Mouse (Mus musculus) forebrain, embryonic 15.5 days (tissue): ENCODE data around the gene Adgrl2. TPM values are rescaled to one million over a fixed set of nuclear protein-coding genes. Genes with fewer than 3 reads are reported as not detected.

Experiments used
- ATAC-seq: fragments of 200-750 bp; cut with Nextera tagmentation; replicated peaks from 2 replicates; pipeline ENCODE4 v1.8.0; 2017; ENCODE audit warnings: mild to moderate bottlenecking, moderate TSS enrichment, moderate library complexity
- H3K27ac ChIP-seq: fragments of 300-500 bp; sonication (generic); replicated peaks from 2 replicates; pipeline ENCODE4 v1.5.1; 2015; ENCODE audit warnings: mild to moderate bottlenecking, inconsistent platforms
- H3K27me3 ChIP-seq: fragments of 300-500 bp; sonication (generic); 2 replicates; pipeline ENCODE4 v1.6.1; 2015; ENCODE audit warnings: inconsistent platforms
- H3K36me3 ChIP-seq: fragments of 300-500 bp; sonication (generic); 2 replicates; pipeline ENCODE4 v1.6.1; 2015; ENCODE audit warnings: mild to moderate bottlenecking, inconsistent platforms
- H3K4me1 ChIP-seq: fragments of 300-500 bp; sonication (generic); 2 replicates; pipeline ENCODE4 v1.6.1; 2015; ENCODE audit warnings: inconsistent platforms
- H3K4me2 ChIP-seq: fragments of 300-500 bp; sonication (generic); replicated peaks from 2 replicates; pipeline ENCODE4 v1.6.1; 2015; ENCODE audit warnings: mild to moderate bottlenecking, inconsistent platforms
- H3K4me3 ChIP-seq: fragments of 300-500 bp; sonication (generic); 2 replicates; pipeline ENCODE4 v1.5.1; 2015; ENCODE audit warnings: mild to moderate bottlenecking, inconsistent platforms
- H3K9ac ChIP-seq: fragments of 300-500 bp; sonication (generic); replicated peaks from 2 replicates; pipeline ENCODE4 v1.6.1; 2015; ENCODE audit warnings: mild to moderate bottlenecking, inconsistent platforms
- H3K9me3 ChIP-seq: fragments of 300-500 bp; sonication (generic); 2 replicates; pipeline ENCODE4 v1.6.1; 2016; ENCODE audit warnings: inconsistent platforms
- WGBS: fragments of 180-500 bp; shearing (Covaris S2); methylation state at CpG from one replicate; pipeline ENCODE4 v1.1.7; 2015; ENCODE audit warnings: mixed read lengths; 5-methylcytosine and 5-hydroxymethylcytosine counted together
- polyA plus RNA-seq: library from polyadenylated mRNA; unstranded; fragments of >200 nt; fragmentation: Nextera tagmentation; extraction: Ambion mirVana; gene quantifications from 2 replicates; pipeline ENCODE4 v1.2.1, GENCODE M21; 2015

Gene Adgrl2
- polyA plus RNA-seq, 1 experiment from 2014 or later: 119 TPM

GRCm38 (mm10) chr3:148865234-148865633 lies 125.1 kb downstream of the Adgrl2 start:
- H3K27me3 ChIP-seq: no peaks in the 10 kb centered on the region
- H3K4me1 ChIP-seq: peaks cover 25% of the 10 kb centered on the region
- H3K4me3 ChIP-seq: no peak overlapping the region
- H3K9me3 ChIP-seq: no peaks in the 10 kb centered on the region
- ATAC-seq: peak; percentile 68
- no peak overlapping the region for H3K9ac ChIP-seq
- H3K36me3 ChIP-seq: no peaks in the 10 kb centered on the region
- H3K4me2 ChIP-seq: no peak overlapping the region
- whole genome bisulfite sequencing: 39% methylated on average over 7 of the region's 7 CpGs
- peak overlapping the region; percentile 40; the same call in 1 of the 2 replicates for H3K27ac ChIP-seq

- Histone ChIP-seq H3K4me2 (no peak overlapping the region), H3K4me3 (no peak overlapping the region), H3K36me3 (peaks cover 6% of the 10 kb centered on the region), H3K27me3 (no peaks in the 10 kb centered on the region), H3K9me3 (no peaks in the 10 kb centered on the region), H3K9ac (no peak overlapping the region), H3K27ac (no peak overlapping the region), H3K4me1 (peaks cover 19% of the 10 kb centered on the region)
- WGBS: 23% methylated on average over 7 of the region's 7 CpGs
- ATAC-seq: no peak
Observed at GRCm38 (mm10) chr3:148861860-148862259, 128.5 kb downstream of the Adgrl2 start.

GRCm38 (mm10) chr3:148854306-148854910 lies 135.9 kb downstream of the Adgrl2 start:
- Histone ChIP-seq H3K36me3 (peaks cover 23% of the 10 kb centered on the region), H3K4me1 (peaks cover 23% of the 10 kb centered on the region), H3K9ac (0 out of 2 replicates have a peak overlapping the region, but pooled peaks have one; percentile 16), H3K27ac (no peak overlapping the region), H3K4me3 (no peak overlapping the region), H3K27me3 (no peaks in the 10 kb centered on the region), H3K9me3 (no peaks in the 10 kb centered on the region), H3K4me2 (peak overlapping the region; percentile 29)
- ATAC-seq: 0 out of 2 replicates have a peak, but pooled peaks have one; percentile 49
- 13% methylated on average over 12 of the region's 12 CpGs for WGBS

GRCm38 (mm10) chr3:148853372-148853771 lies 137.0 kb downstream of the Adgrl2 start:
- Histone ChIP-seq H3K27me3 (no peaks in the 10 kb centered on the region), H3K4me3 (no peak overlapping the region), H3K27ac (no peak overlapping the region), H3K4me2 (no peak overlapping the region; the same call in 1 of the 2 replicates), H3K36me3 (peaks cover 18% of the 10 kb centered on the region; the same call in 1 of the 2 replicates), H3K4me1 (peaks cover 23% of the 10 kb centered on the region), H3K9me3 (no peaks in the 10 kb centered on the region), H3K9ac (no peak overlapping the region)
- ATAC-seq: no peak
- WGBS: 7% methylated on average over 8 of the region's 8 CpGs

GRCm38 (mm10) chr3:148852556-148852955 lies 137.8 kb downstream of the Adgrl2 start:
- peaks cover 21% of the 10 kb centered on the region; the same call in 1 of the 2 replicates for H3K36me3 ChIP-seq
- 58% methylated on average over 12 of the region's 12 CpGs for WGBS
- H3K9me3 ChIP-seq: no peaks in the 10 kb centered on the region
- H3K4me1 ChIP-seq: peaks cover 23% of the 10 kb centered on the region
- H3K4me3 ChIP-seq: no peak overlapping the region
- no peak overlapping the region for H3K9ac ChIP-seq
- no peak overlapping the region for H3K4me2 ChIP-seq
- ATAC-seq: no peak
- H3K27ac ChIP-seq: no peak overlapping the region
- no peaks in the 10 kb centered on the region for H3K27me3 ChIP-seq

- WGBS: 83% methylated on average over 4 of the region's 4 CpGs
- peaks cover 23% of the 10 kb centered on the region for H3K4me1 ChIP-seq
- no peak overlapping the region for H3K27ac ChIP-seq
- H3K9me3 ChIP-seq: no peaks in the 10 kb centered on the region
- peaks cover 25% of the 10 kb centered on the region for H3K36me3 ChIP-seq
- no peak overlapping the region for H3K4me2 ChIP-seq
- H3K9ac ChIP-seq: no peak overlapping the region
- no peak overlapping the region for H3K4me3 ChIP-seq
- no peak for ATAC-seq
- no peaks in the 10 kb centered on the region for H3K27me3 ChIP-seq
Observed at GRCm38 (mm10) chr3:148850821-148851220, 139.5 kb downstream of the Adgrl2 start.

GRCm38 (mm10) chr3:148848366-148848765 lies 142.0 kb downstream of the Adgrl2 start:
- no peak for ATAC-seq
- Histone ChIP-seq H3K36me3 (peaks cover 30% of the 10 kb centered on the region), H3K27ac (no peak overlapping the region), H3K27me3 (no peaks in the 10 kb centered on the region), H3K4me1 (peaks cover 10% of the 10 kb centered on the region), H3K9me3 (no peaks in the 10 kb centered on the region), H3K9ac (no peak overlapping the region), H3K4me2 (no peak overlapping the region), H3K4me3 (no peak overlapping the region)
- 82% methylated on average over 2 of the region's 2 CpGs for WGBS

GRCm38 (mm10) chr3:148844182-148844581 lies 146.2 kb downstream of the Adgrl2 start:
- H3K4me2 ChIP-seq: no peak overlapping the region
- H3K27me3 ChIP-seq: no peaks in the 10 kb centered on the region
- H3K9me3 ChIP-seq: no peaks in the 10 kb centered on the region
- H3K4me1 ChIP-seq: peaks cover under 1% of the 10 kb centered on the region
- 89% methylated on average over 6 of the region's 6 CpGs for WGBS
- no peak overlapping the region for H3K9ac ChIP-seq
- H3K36me3 ChIP-seq: peaks cover 12% of the 10 kb centered on the region
- H3K27ac ChIP-seq: no peak overlapping the region
- no peak for ATAC-seq
- H3K4me3 ChIP-seq: no peak overlapping the region

- 72% methylated on average over 7 of the region's 7 CpGs for WGBS
- H3K36me3 ChIP-seq: peaks cover 12% of the 10 kb centered on the region
- no peak overlapping the region for H3K27ac ChIP-seq
- peaks cover 13% of the 10 kb centered on the region for H3K4me1 ChIP-seq
- H3K9me3 ChIP-seq: no peaks in the 10 kb centered on the region
- H3K4me3 ChIP-seq: no peak overlapping the region
- ATAC-seq: no peak
- no peaks in the 10 kb centered on the region for H3K27me3 ChIP-seq
- H3K4me2 ChIP-seq: no peak overlapping the region
- H3K9ac ChIP-seq: no peak overlapping the region
Observed at GRCm38 (mm10) chr3:148842533-148842932, 147.8 kb downstream of the Adgrl2 start.

- Histone ChIP-seq H3K4me3 (no peak overlapping the region), H3K36me3 (peaks cover 29% of the 10 kb centered on the region), H3K9me3 (no peaks in the 10 kb centered on the region), H3K4me1 (peaks cover 13% of the 10 kb centered on the region), H3K27me3 (no peaks in the 10 kb centered on the region), H3K27ac (0 out of 2 replicates have a peak overlapping the region, but pooled peaks have one; percentile 34), H3K9ac (no peak overlapping the region), H3K4me2 (no peak overlapping the region)
- WGBS: 25% methylated on average over 13 of the region's 13 CpGs
- ATAC-seq: peak; percentile 56
Observed at GRCm38 (mm10) chr3:148838835-148839296, 151.5 kb downstream of the Adgrl2 start.

GRCm38 (mm10) chr3:148838095-148838834 lies 152.1 kb downstream of the Adgrl2 start:
- Histone ChIP-seq H3K9ac (no peak overlapping the region), H3K4me3 (no peak overlapping the region), H3K4me1 (peaks cover 13% of the 10 kb centered on the region), H3K27me3 (no peaks in the 10 kb centered on the region), H3K36me3 (peaks cover 34% of the 10 kb centered on the region), H3K4me2 (no peak overlapping the region), H3K9me3 (no peaks in the 10 kb centered on the region), H3K27ac (no peak overlapping the region)
- ATAC-seq: peak; percentile 52
- 37% methylated on average over 13 of the region's 13 CpGs for WGBS

GRCm38 (mm10) chr3:148835136-148835535 lies 155.2 kb downstream of the Adgrl2 start:
- WGBS: 84% methylated on average over 12 of the region's 12 CpGs
- no peak for ATAC-seq
- Histone ChIP-seq H3K36me3 (peaks cover 41% of the 10 kb centered on the region), H3K27ac (no peak overlapping the region), H3K4me2 (no peak overlapping the region), H3K9me3 (no peaks in the 10 kb centered on the region), H3K9ac (no peak overlapping the region), H3K4me1 (peaks cover 13% of the 10 kb centered on the region), H3K27me3 (no peaks in the 10 kb centered on the region), H3K4me3 (no peak overlapping the region)
